Mouse (Mus musculus) cerebellum, adult 2 months (tissue): ENCODE results near the gene Cacna2d2.

Source experiments
- CTCF ChIP-seq: fragments of 200-500 bp; IDR thresholded peaks from 2 replicates; pipeline ENCODE4 v1.5.1; 2011; ENCODE audit warnings: low read depth, mild to moderate bottlenecking, control low read depth, low read length, moderate library complexity, borderline replicate concordance; ENCODE audit not compliant: insufficient read depth
- POLR2A ChIP-seq: fragments of 200-500 bp; IDR thresholded peaks from 2 replicates; pipeline ENCODE4 v1.6.1; 2011; ENCODE audit warnings: low read length, control low read depth, borderline replicate concordance; ENCODE audit not compliant: insufficient read depth

DNA sequence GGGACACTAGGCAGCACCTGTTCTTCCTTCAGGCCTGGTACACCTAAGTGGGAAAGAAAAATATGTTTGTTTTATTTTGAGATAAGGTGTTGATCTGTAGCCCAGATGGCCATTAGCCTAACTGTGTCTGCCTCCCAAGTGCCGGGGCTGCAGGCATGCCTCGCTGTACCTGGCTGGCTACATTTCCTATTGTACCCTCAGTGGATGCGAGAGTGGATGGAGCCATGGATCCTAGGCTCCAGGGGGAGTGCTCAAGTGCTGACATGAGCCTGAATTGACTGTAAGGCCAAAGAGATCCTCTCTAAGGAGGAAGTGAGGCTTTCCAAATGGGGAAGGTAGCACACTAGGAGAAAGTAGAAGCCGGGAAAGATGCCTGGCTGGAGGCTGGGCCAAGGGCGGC is 148.5 kb downstream of the Cacna2d2 start:
- TF ChIP-seq POLR2A: no peak
- TF ChIP-seq CTCF: no peak
